Mouse (Mus musculus) layer of hippocampus, postnatal 14 days (tissue): ENCODE data around the gene Jarid2. TPM values are rescaled to one million over a fixed set of nuclear protein-coding genes. Genes with fewer than 3 reads are reported as not detected.
"Not testable (repeated sequence)": the region's sequence is repeated elsewhere in the genome, so short reads cannot be mapped to it uniquely, and the experiment has no call there.

Experiments
- DNase-seq, 2 experiments: peaks; one replicate each; pipeline ENCODE4 v3.0.0; 2021 to 2022; ENCODE audit warnings: low spot score in 2 of 2, mixed read lengths in 1 of 2
- long read RNA-seq, 2 experiments: library from polyadenylated mRNA; stranded (forward); transcript quantifications; one replicate each; pipeline ENCODE4 v2.0.0; 2021
- total RNA-seq, 2 experiments: library from RNA; stranded (reverse); gene quantifications; 2 replicates each; pipeline ENCODE4 v1.2.3; 2021

Gene Jarid2
- 10 to 100 TPM; 38.4 to 40.2 TPM for total RNA-seq
- long read RNA-seq, experiment 1, partial matches to known transcripts = 9 of 16 reads
- long read RNA-seq, experiment 1, other reads (novel, unspliced or antisense) = 7 of 16 reads
- long read RNA-seq, experiment 2, full-length matches to known transcripts = 2 of 18 reads
- long read RNA-seq, experiment 2, partial matches to known transcripts = 8 of 18 reads
- long read RNA-seq, experiment 2, other reads (novel, unspliced or antisense) = 8 of 18 reads

- peak in 1 of 2 experiments; percentile 30 for DNase-seq
Measured at GRCm38 (mm10) chr13:44729424-44729971, at the start of gene Jarid2. TSS of gene Jarid2 (plus strand) at chr13:44729474.

GRCm38 (mm10) chr13:44681051-44681450 lies 48.2 kb upstream of the Jarid2 start:
- peak in 1 of 2 experiments; percentile 3 for DNase-seq

GRCm38 (mm10) chr13:44688140-44688539 lies 41.1 kb upstream of the Jarid2 start:
- DNase-seq = no peak

- no peak for DNase-seq
Measured at GRCm38 (mm10) chr13:44697628-44698027, 31.6 kb upstream of the Jarid2 start.

GRCm38 (mm10) chr13:44704036-44704801 lies 25.1 kb upstream of the Jarid2 start:
- no peak for DNase-seq

GRCm38 (mm10) chr13:44705031-44705742 lies 24.1 kb upstream of the Jarid2 start:
- DNase-seq = no peak

- DNase-seq = no peak
Measured at GRCm38 (mm10) chr13:44705743-44706044, 23.6 kb upstream of the Jarid2 start.

GRCm38 (mm10) chr13:44706206-44706915 lies 22.9 kb upstream of the Jarid2 start:
- DNase-seq = no peak

- no peak for DNase-seq
Measured at GRCm38 (mm10) chr13:44707176-44707575, 22.1 kb upstream of the Jarid2 start.

- no peak for DNase-seq
Measured at GRCm38 (mm10) chr13:44708336-44709017, 20.8 kb upstream of the Jarid2 start.

GRCm38 (mm10) chr13:44709747-44710480 lies 19.4 kb upstream of the Jarid2 start:
- DNase-seq = no peak

GRCm38 (mm10) chr13:44711062-44711461 lies 18.2 kb upstream of the Jarid2 start:
- no peak for DNase-seq

GRCm38 (mm10) chr13:44711882-44712281 lies 17.4 kb upstream of the Jarid2 start:
- DNase-seq = no peak

GRCm38 (mm10) chr13:44715187-44715885 lies 13.9 kb upstream of the Jarid2 start:
- DNase-seq = peak in 1 of 2 experiments; percentile 8

GRCm38 (mm10) chr13:44717838-44718237 lies 11.4 kb upstream of the Jarid2 start:
- DNase-seq = no peak

GRCm38 (mm10) chr13:44718465-44718864 lies 10.8 kb upstream of the Jarid2 start:
- DNase-seq = not testable (repeated sequence)

- DNase-seq = no peak
Measured at GRCm38 (mm10) chr13:44720094-44720493, 9.2 kb upstream of the Jarid2 start.

GRCm38 (mm10) chr13:44721891-44722547 lies 7.3 kb upstream of the Jarid2 start:
- DNase-seq = no peak

- DNase-seq = not testable (repeated sequence)
Measured at GRCm38 (mm10) chr13:44723522-44723921, 5.8 kb upstream of the Jarid2 start.
